Mouse (Mus musculus): ENCODE results near the gene Eml4. TPM values are rescaled to one million over a fixed set of nuclear protein-coding genes. Genes with fewer than 3 reads are reported as not detected.

Gene Eml4
- total RNA-seq, 2 experiments from 2014 or later = 17.5 to 18.1 TPM

DNA sequence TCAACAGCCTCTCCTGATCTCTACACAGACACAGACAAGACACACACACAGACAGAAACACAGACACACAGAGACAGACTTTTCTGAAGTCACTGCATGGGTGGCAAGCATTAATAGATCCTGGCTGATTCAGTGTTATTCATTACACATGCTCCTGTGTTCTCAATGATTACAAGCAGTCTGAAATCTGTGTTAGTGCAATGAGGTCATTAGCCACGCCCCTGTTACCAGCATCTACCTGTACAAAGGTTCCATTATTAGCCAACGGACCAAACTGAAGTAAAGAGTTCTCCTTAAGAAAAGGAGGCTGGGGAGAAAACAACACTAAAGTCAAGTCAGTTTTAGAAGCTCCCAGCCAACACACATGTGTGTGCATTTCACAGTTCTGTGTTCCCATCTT is 153.0 kb downstream of the Eml4 start:
- no peak for DNase-seq

DNA sequence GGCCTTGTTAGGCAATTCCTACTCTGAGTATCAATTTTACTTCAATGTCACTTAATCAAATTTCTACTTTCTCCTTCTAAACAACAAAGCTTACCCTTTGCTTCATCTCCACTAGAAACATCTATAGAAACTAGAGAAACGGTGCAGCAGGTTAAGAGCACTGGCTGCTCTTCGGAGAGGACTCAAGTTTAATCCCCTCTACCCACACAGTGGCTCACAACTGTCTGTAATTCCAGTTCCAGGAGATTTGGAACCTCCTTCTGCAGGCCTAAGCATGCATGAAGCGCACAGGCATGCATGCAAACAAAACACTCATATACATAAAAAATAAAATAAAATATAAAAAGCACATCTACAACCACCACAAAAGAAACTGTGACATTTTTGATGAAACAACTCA is 161.4 kb downstream of the Eml4 start:
- DNase-seq = no peak

DNA sequence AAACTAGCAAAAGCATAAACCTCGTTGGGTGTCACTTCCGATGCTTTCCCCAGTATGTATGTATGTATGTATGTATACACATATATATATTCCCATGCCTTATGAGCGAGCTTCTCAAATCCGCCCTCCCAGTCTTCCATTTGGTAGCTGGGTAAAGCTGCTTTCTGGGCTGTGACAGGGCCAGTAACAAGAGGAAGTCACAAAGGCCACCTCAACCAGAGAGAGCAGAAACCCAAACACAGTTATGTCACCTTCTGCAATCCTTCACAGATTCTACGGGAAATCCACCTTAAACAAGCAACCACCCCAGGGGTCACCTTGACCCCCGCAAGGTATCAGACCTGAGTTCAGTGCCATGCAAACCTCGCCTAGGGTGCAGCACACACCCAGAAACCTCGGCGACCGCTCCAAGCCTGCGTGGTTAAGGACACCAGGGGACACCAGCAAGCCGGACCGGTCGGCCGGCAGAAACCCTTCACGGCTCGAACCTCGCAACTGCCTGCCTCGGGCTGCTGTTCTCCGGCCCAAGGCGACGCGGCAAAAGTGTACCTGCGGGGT is 163.0 kb downstream of the Eml4 start:
- DNase-seq = no peak

DNA sequence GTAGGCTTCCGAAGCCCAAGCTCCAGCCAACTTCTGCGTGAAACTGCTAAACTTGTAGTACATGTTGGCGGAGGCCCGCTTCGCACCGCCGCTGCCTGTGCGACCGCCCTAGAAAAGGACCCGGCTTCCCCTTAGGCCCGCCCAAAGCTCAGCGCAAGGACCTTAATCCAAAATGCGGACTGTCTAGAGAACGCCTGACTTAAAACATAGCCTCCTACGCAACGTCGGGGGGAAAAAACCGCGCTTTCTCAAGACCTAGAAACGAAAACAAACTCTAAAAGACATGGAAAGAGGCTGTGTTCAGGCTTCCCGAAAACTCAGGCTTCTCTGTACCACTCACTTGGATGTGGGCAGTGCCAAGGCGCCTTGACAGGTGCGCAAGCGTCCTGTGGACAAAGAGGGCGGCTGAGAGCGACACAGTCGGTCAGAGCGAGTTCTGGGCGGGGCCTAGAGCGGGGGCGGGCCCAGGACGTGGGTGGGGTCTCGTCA is 163.5 kb downstream of the Eml4 start:
- peak; percentile 92 for DNase-seq

DNA sequence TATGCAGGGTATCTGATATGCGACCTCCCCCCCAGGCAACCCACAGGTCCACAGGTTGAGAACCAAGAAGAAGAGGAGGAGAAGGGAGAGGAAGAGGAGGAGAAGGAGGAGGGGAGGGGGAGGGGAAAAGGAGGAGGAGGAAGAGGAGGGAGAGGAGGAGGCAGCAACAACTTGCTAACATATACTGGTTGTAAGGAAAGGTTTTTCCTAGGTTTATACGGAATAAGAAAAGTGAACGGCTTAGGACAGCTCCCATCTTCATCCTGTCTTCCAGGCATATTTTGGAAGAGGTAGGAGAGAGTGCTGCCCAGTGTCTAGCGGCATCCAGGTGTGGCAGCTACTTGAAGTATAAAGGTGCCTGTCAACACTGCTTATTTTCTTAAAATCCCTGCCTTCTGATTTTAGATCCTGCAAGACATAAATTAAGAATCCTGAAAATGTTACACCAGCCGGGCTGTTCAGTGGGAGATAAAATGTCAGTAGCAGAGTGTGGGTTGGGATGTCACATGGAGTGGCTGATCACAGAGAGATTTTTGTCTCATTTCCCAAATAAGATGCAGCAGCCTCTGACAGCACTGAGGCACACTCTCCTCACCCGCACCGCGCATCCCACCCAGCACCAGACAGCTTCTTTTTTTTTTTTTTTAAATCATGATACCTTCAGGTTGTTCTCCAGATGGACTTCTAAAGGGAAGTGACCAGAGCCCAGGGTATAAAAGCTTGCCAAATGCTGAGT is 166.7 kb downstream of the Eml4 start, which contains the start of gene Cox7a2l:
TSS of gene Cox7a2l (minus strand) at position 51 of the 736 bp plus-strand sequence.
- DNase-seq = no peak

DNA sequence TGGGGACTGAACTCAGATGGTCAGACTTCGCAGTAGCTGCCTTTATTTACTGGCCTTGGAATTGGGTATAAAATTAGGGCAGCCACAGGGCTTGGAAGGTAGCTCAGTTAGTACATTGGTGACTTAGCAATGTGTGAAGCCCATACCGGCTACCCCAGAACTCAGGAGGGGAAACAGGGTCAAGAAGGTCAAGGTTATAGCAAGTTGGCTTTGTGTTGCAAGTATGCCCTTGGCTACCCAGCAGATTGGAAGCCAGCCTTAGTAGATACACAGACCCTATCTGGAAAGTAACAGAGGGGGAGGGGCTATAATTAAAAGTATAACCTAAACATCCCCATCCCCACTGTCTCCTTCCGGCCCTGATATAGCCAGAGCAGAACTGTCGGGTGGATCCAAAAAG is 171.2 kb downstream of the Eml4 start:
- no peak for DNase-seq

DNA sequence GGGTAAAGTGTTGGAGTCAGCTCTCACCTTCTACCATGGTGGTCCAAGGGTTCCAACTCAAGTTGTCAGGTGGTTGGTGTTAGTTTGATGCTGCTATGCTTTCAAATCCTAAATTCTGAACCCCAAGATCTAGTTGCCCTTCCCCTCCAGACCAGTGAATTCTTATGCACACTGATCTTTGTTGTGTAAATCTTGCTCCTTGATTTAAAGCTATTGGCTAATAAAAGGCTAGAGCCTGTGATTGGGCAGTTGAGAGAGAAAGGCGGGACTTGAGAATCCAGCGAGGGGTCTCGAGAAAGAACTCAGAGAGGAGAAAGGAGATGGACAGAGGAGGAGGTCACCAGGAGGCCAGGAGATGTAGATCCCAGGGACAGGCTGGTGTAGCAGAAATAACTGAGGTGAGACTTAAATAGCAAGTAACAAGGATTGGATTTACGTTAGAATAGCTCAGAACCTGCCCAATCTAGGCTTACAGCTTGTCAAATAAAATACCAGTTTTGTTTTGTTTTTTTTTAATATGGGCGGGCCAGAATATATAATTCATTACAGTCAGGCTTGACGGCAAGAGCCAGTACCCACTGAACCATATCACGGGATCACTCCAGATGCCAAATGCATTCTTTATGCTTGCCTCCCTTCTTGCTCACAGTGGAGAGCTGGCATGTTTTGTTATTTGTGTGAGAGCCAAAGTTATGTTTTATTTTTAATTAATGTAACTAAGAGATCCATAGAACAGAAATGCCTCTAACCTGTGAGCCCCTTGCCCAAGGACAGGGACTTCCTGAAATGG is 172.1 kb downstream of the Eml4 start:
- no peak for DNase-seq

DNA sequence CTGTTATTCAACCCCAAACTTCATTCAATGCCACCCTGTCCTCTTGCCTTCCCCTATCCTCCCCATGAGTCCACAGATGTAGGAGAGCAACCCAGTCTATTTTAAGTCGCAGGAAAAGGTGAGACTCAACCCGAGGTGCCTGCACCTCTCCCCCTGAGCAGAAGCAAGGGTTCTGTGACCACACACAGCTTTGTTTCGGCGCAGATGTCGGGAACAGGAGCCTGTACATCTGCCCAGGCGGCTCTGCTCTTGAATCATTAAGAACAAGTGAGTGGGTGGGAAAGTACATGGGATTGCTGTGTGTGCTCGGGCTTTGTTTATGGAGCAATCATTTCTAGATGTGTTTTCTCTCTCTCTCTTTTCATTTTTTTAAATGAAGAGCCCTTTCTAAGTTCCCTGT is 174.0 kb downstream of the Eml4 start:
- no peak for DNase-seq

DNA sequence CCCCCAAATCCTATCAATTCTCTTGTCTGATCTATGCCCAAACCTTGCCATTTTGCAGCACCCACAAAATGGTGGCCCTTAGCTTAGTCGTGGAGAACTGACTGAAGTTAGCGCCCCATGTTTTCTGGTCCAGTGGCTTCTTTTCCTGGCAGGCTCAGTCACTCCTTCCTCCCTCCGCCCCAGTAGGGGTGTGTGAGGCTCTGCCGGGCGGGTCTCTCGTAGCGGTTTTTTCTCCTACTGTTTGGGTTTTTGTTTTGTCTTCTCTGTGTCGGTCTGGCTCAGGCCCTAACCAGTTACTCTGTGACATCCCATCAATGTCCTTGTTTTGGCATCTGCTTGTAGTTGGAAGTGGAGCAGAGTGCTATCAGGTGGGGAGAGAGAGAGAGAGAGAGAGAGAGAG is 174.9 kb downstream of the Eml4 start:
- no peak for DNase-seq

DNA sequence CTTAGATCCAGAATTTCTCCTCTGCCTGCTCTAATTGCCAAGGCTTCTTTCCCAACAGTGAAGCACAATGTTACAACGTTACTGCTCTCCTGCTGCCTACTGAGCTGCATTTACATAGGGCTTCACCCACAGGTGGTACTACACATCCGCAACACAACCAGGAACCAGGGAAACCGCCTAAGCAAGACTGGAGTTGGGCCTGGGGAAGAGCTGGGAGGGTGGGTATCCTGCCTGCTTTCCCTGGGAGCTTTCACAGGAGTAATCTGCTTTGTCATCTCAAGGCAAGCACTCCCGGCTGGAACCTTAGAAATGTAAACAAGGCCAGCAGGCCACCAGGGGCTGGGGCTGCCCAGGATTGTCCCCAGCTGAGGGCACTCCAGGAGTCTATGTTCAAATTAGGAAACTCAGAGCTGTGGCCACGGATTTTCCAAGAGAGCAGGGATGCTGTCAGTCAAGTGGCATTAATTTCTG is 175.4 kb downstream of the Eml4 start:
- DNase-seq = no peak

DNA sequence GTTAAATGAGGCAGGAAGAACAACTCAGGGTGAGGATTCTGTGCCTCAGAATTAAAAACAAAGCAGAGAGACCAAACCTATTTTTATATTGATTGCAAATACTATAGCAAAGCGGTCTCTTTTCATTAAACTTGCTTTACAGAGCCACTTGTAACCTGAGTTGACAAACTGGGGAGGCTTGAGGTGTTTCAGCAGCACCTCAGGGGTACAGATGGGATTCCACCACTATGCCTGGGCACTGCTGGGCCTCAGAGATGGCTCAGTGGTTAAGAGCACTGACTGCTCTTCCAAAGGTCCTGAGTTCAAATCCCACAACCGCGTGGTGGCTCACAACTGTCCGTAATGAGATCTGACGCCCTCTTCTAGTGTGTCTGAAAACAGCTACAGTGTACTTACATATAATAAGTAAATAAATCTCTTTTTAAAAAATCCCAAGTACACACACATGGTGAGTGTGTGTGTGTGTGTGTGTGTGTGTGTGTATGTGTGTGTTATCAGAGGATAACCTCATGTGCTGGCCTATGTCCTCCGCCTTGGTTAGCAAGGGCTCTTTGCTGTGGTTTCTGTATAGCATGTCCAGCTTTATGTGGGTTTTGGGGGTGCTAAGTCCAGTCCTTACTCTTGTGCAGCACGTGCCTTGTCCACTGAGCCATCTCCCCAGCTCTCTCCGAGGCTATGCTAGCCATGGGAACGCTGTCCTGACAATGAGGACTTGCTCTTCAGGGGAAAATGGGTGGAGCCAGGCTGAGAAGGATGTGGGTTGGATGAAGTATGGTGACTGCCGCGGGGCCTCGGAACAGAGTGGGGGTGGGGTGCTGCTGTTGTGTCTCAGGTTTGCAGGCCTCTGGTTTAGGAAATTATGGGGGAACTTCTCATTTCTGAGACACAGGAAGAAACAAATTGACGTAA is 176.1 kb downstream of the Eml4 start:
- peak; percentile 67 for DNase-seq

DNA sequence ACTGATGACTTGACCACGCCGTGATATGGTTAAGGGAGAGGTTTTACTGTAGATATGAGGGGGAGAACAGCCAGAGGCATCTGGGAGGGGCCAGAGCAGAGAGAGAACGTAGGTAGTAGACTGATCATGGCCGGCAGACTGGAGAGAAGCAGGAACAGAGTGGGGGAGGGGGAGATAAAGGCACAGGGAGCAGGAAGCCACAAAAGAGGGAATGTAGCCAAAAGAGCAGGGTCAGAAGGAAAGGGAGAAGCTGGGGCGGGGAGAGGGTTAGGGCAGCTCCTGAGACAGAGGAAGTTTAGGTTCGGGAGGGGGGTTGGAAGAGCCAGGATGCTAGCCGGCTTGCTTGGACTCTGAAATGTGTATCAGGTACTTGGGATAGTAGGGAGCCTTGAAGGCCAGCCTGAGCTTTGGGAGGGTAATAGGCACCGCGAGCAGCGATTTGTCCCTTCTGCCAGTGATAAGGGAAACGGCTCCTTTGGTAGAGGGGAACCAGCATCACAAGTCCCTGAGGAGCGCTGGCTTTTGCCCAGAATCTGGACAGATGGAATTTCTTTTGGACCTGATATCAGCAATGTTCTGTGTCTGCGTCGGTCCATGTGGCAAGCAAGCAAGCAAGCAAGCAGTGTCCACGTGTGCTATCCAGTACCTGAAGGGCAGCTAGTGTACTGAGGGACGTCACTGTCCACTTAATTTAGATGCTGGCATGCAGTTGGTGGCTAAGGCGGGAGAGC is 177.1 kb downstream of the Eml4 start:
- peak; percentile 68 for DNase-seq

Other genes starting within 250 kb of the Eml4 start
- gene Pkdcc, start 135.6 kb upstream of the Eml4 start, total RNA-seq (2021) = 10 to 100 TPM; 68.1 to 76.6 TPM
- 100 to 1,000 TPM; 289 to 300 TPM for gene Cox7a2l, start 166.4 kb downstream of the Eml4 start, total RNA-seq (2021)

All from heart, postnatal 4 days (tissue).